Mouse (Mus musculus) kidney, postnatal 10 days (tissue): ENCODE measurements at regions not wholly inside any gene's neighbourhood (a gene's known extent, or its start where the extent isn't known, plus 50 kb on each side); places are given as distances from the start of the nearest gene placed in this dataset.

Source experiments
- DNase-seq: peaks from one replicate; pipeline ENCODE4 v3.0.0; 2021; ENCODE audit warnings: mixed read lengths

GRCm38 (mm10) chr14:55301996-55302395 is 80.2 kb downstream of the Dhrs2 start:
- DNase-seq = no peak

- DNase-seq = no peak
Measured at GRCm38 (mm10) chr14:55313615-55314014, 91.8 kb downstream of the Dhrs2 start.

- DNase-seq = no peak
Measured at GRCm38 (mm10) chr14:55323897-55324296, 102.1 kb downstream of the Dhrs2 start.

- DNase-seq = no peak
Measured at GRCm38 (mm10) chr14:55324335-55324734, 102.5 kb downstream of the Dhrs2 start.

GRCm38 (mm10) chr14:55333812-55334211 is 112.0 kb downstream of the Dhrs2 start:
- DNase-seq = no peak

- DNase-seq = no peak
Measured at GRCm38 (mm10) chr14:55334305-55334704, 112.5 kb downstream of the Dhrs2 start.

GRCm38 (mm10) chr14:55335586-55335985 is 113.8 kb downstream of the Dhrs2 start:
- no peak for DNase-seq

GRCm38 (mm10) chr14:55336451-55337195 is 114.8 kb downstream of the Dhrs2 start:
- DNase-seq = peak; percentile 54

GRCm38 (mm10) chr14:55338010-55338409 is 116.2 kb downstream of the Dhrs2 start:
- no peak for DNase-seq

GRCm38 (mm10) chr14:55338500-55338899 is 116.7 kb downstream of the Dhrs2 start:
- no peak for DNase-seq

GRCm38 (mm10) chr14:55339036-55339614 is 117.3 kb downstream of the Dhrs2 start:
- DNase-seq = no peak

GRCm38 (mm10) chr14:55343341-55343740 is 121.5 kb downstream of the Dhrs2 start:
- no peak for DNase-seq

GRCm38 (mm10) chr14:55343914-55344313 is 122.1 kb downstream of the Dhrs2 start:
- DNase-seq = no peak

- DNase-seq = no peak
Measured at GRCm38 (mm10) chr14:55345091-55345490, 123.3 kb downstream of the Dhrs2 start.

- no peak for DNase-seq
Measured at GRCm38 (mm10) chr14:55348098-55348497, 126.3 kb downstream of the Dhrs2 start.

GRCm38 (mm10) chr14:55357258-55357657 is 121.3 kb upstream of the Dhrs4 start:
- no peak for DNase-seq

- DNase-seq = no peak
Measured at GRCm38 (mm10) chr14:55358429-55358828, 120.1 kb upstream of the Dhrs4 start.

GRCm38 (mm10) chr14:55362316-55362715 is 116.2 kb upstream of the Dhrs4 start:
- no peak for DNase-seq

GRCm38 (mm10) chr14:55362757-55363156 is 115.8 kb upstream of the Dhrs4 start:
- no peak for DNase-seq

- no peak for DNase-seq
Measured at GRCm38 (mm10) chr14:55370384-55370783, 108.2 kb upstream of the Dhrs4 start.

- DNase-seq = no peak
Measured at GRCm38 (mm10) chr14:55372960-55373359, 105.6 kb upstream of the Dhrs4 start.

GRCm38 (mm10) chr14:55386773-55387172 is 91.8 kb upstream of the Dhrs4 start:
- peak; percentile 50 for DNase-seq

- DNase-seq = no peak
Measured at GRCm38 (mm10) chr14:55387378-55387777, 91.2 kb upstream of the Dhrs4 start.

GRCm38 (mm10) chr14:55392390-55392789 is 86.2 kb upstream of the Dhrs4 start:
- no peak for DNase-seq

GRCm38 (mm10) chr14:55406146-55406545 is 72.4 kb upstream of the Dhrs4 start:
- DNase-seq = no peak
